Mouse (Mus musculus): ENCODE measurements around the gene Jtb. TPM values are rescaled to one million over a fixed set of nuclear protein-coding genes. Genes with fewer than 3 reads are reported as not detected.

Gene Jtb
- polyA plus RNA-seq, 1 experiment: 36.1 TPM

GRCm38 (mm10) chr3:90197548-90197947 is 33.8 kb upstream of the Jtb start:
- Histone ChIP-seq H3K27me3 (ENCODE audit: control insufficient read depth, insufficient read depth, insufficient read length) (no peaks in the 10 kb centered on the region), H3ac (ENCODE audit: control insufficient read depth, insufficient read length, low read depth) (no peak overlapping the region), H3K4me3 (ENCODE audit: insufficient read depth, poor library complexity, severe bottlenecking) (no peak overlapping the region), H3K79me2 (ENCODE audit: control insufficient read depth, insufficient read depth) (no peaks in the 10 kb centered on the region), H3K36me3 (ENCODE audit: control insufficient read depth, insufficient read depth) (no peaks in the 10 kb centered on the region), H3K79me3 (ENCODE audit: low read depth) (no peaks in the 10 kb centered on the region)
- no peak for TF ChIP-seq MYOG (IDR thresholded peaks at IDR 0.05; ENCODE audit: control insufficient read depth, extremely low read depth, insufficient read length)
- TF ChIP-seq FOSL1 (IDR thresholded peaks at IDR 0.05; ENCODE audit: insufficient read depth, low read length, poor library complexity, severe bottlenecking): no peak
- TF ChIP-seq CEBPB (IDR thresholded peaks at IDR 0.05; ENCODE audit: low read depth): no peak
- no peak for TF ChIP-seq CTCF (IDR thresholded peaks at IDR 0.05; ENCODE audit: control insufficient read depth, insufficient read depth, insufficient read length)
- no peak for TF ChIP-seq MAX (IDR thresholded peaks at IDR 0.05)
- TF ChIP-seq MYOD1 (IDR thresholded peaks at IDR 0.05; ENCODE audit: control insufficient read depth, insufficient read length, low read depth): no peak

GRCm38 (mm10) chr3:90202884-90203283 is 28.5 kb upstream of the Jtb start:
- TF ChIP-seq CTCF (IDR thresholded peaks at IDR 0.05; ENCODE audit: control insufficient read depth, insufficient read depth, insufficient read length) (no peak), MYOG (IDR thresholded peaks at IDR 0.05; ENCODE audit: control insufficient read depth, extremely low read depth, insufficient read length) (no peak), USF1 (IDR thresholded peaks at IDR 0.05; ENCODE audit: low read depth) (no peak), FOSL1 (IDR thresholded peaks at IDR 0.05; ENCODE audit: insufficient read depth, low read length, poor library complexity, severe bottlenecking) (no peak), MYOD1 (IDR thresholded peaks at IDR 0.05; ENCODE audit: control insufficient read depth, insufficient read length, low read depth) (no peak), MAX (IDR thresholded peaks at IDR 0.05) (no peak), CEBPB (IDR thresholded peaks at IDR 0.05; ENCODE audit: low read depth) (no peak)
- Histone ChIP-seq H3K27me3 (ENCODE audit: control insufficient read depth, insufficient read depth, insufficient read length) (no peaks in the 10 kb centered on the region), H3ac (ENCODE audit: control insufficient read depth, insufficient read length, low read depth) (no peak overlapping the region), H3K36me3 (ENCODE audit: control insufficient read depth, insufficient read depth) (peaks cover 18% of the 10 kb centered on the region), H3K4me3 (ENCODE audit: insufficient read depth, poor library complexity, severe bottlenecking) (no peak overlapping the region), H3K79me2 (ENCODE audit: control insufficient read depth, insufficient read depth) (no peaks in the 10 kb centered on the region), H3K79me3 (ENCODE audit: low read depth) (no peaks in the 10 kb centered on the region)

GRCm38 (mm10) chr3:90203619-90204018 is 27.8 kb upstream of the Jtb start:
- TF ChIP-seq USF1 (IDR thresholded peaks at IDR 0.05; ENCODE audit: low read depth) (no peak), CEBPB (IDR thresholded peaks at IDR 0.05; ENCODE audit: low read depth) (no peak), MYOG (IDR thresholded peaks at IDR 0.05; ENCODE audit: control insufficient read depth, extremely low read depth, insufficient read length) (no peak), MYOD1 (IDR thresholded peaks at IDR 0.05; ENCODE audit: control insufficient read depth, insufficient read length, low read depth) (no peak), MAX (IDR thresholded peaks at IDR 0.05) (no peak), CTCF (IDR thresholded peaks at IDR 0.05; ENCODE audit: control insufficient read depth, insufficient read depth, insufficient read length) (no peak), FOSL1 (IDR thresholded peaks at IDR 0.05; ENCODE audit: insufficient read depth, low read length, poor library complexity, severe bottlenecking) (no peak)

GRCm38 (mm10) chr3:90204582-90204981 is 26.8 kb upstream of the Jtb start:
- Histone ChIP-seq H3ac (ENCODE audit: control insufficient read depth, insufficient read length, low read depth) (no peak overlapping the region), H3K4me3 (ENCODE audit: insufficient read depth, poor library complexity, severe bottlenecking) (no peak overlapping the region), H3K79me2 (ENCODE audit: control insufficient read depth, insufficient read depth) (no peaks in the 10 kb centered on the region), H3K36me3 (ENCODE audit: control insufficient read depth, insufficient read depth) (peaks cover 34% of the 10 kb centered on the region), H3K27me3 (ENCODE audit: control insufficient read depth, insufficient read depth, insufficient read length) (no peaks in the 10 kb centered on the region), H3K79me3 (ENCODE audit: low read depth) (peaks cover 4% of the 10 kb centered on the region)
- TF ChIP-seq FOSL1 (IDR thresholded peaks at IDR 0.05; ENCODE audit: insufficient read depth, low read length, poor library complexity, severe bottlenecking) (no peak), MAX (IDR thresholded peaks at IDR 0.05) (no peak), USF1 (IDR thresholded peaks at IDR 0.05; ENCODE audit: low read depth) (no peak), CEBPB (IDR thresholded peaks at IDR 0.05; ENCODE audit: low read depth) (no peak), CTCF (IDR thresholded peaks at IDR 0.05; ENCODE audit: control insufficient read depth, insufficient read depth, insufficient read length) (no peak), MYOG (IDR thresholded peaks at IDR 0.05; ENCODE audit: control insufficient read depth, extremely low read depth, insufficient read length) (no peak), MYOD1 (IDR thresholded peaks at IDR 0.05; ENCODE audit: control insufficient read depth, insufficient read length, low read depth) (no peak)

More at GRCm38 (mm10) chr3:90203619-90204018, 27.8 kb upstream of the Jtb start:
- Histone ChIP-seq H3K27me3 (ENCODE audit: control insufficient read depth, insufficient read depth, insufficient read length) (no peaks in the 10 kb centered on the region), H3ac (ENCODE audit: control insufficient read depth, insufficient read length, low read depth) (no peak overlapping the region), H3K36me3 (ENCODE audit: control insufficient read depth, insufficient read depth) (peaks cover 25% of the 10 kb centered on the region), H3K4me3 (ENCODE audit: insufficient read depth, poor library complexity, severe bottlenecking) (no peak overlapping the region), H3K79me2 (ENCODE audit: control insufficient read depth, insufficient read depth) (no peaks in the 10 kb centered on the region), H3K79me3 (ENCODE audit: low read depth) (no peaks in the 10 kb centered on the region)

- Histone ChIP-seq H3K79me2 (ENCODE audit: control insufficient read depth, insufficient read depth) (peaks cover 35% of the 10 kb centered on the region), H3ac (ENCODE audit: control insufficient read depth, insufficient read length, low read depth) (no peak overlapping the region), H3K4me3 (ENCODE audit: insufficient read depth, poor library complexity, severe bottlenecking) (no peak overlapping the region), H3K27me3 (ENCODE audit: control insufficient read depth, insufficient read depth, insufficient read length) (no peaks in the 10 kb centered on the region), H3K36me3 (ENCODE audit: control insufficient read depth, insufficient read depth) (peaks cover 67% of the 10 kb centered on the region), H3K79me3 (ENCODE audit: low read depth) (peaks cover 39% of the 10 kb centered on the region)
- TF ChIP-seq MAX (IDR thresholded peaks at IDR 0.05) (no peak), CEBPB (IDR thresholded peaks at IDR 0.05; ENCODE audit: low read depth) (no peak), USF1 (IDR thresholded peaks at IDR 0.05; ENCODE audit: low read depth) (no peak), MYOG (IDR thresholded peaks at IDR 0.05; ENCODE audit: control insufficient read depth, extremely low read depth, insufficient read length) (no peak), MYOD1 (IDR thresholded peaks at IDR 0.05; ENCODE audit: control insufficient read depth, insufficient read length, low read depth) (no peak), FOSL1 (IDR thresholded peaks at IDR 0.05; ENCODE audit: insufficient read depth, low read length, poor library complexity, severe bottlenecking) (no peak), CTCF (IDR thresholded peaks at IDR 0.05; ENCODE audit: control insufficient read depth, insufficient read depth, insufficient read length) (no peak)
Measured at GRCm38 (mm10) chr3:90208662-90209061, 22.7 kb upstream of the Jtb start.
